Mouse (Mus musculus): ENCODE measurements around the gene Rnf212b. TPM values are rescaled to one million over a fixed set of nuclear protein-coding genes. Genes with fewer than 3 reads are reported as not detected.

Gene Rnf212b
- total and polyA plus RNA-seq, 3 experiments = not detected

GRCm38 (mm10) chr14:54884022-54884712 lies 70.2 kb downstream of the Rnf212b start:
- H3K4me1 ChIP-seq (ENCODE audit: control insufficient read depth in 1 of 2, insufficient read depth in 2 of 2) = no peaks in the 10 kb centered on the region
- no peaks in the 10 kb centered on the region for H3K9me3 ChIP-seq (replicated peaks; ENCODE audit: low read length)
- no peak overlapping the region for H3K4me2 ChIP-seq (ENCODE audit: insufficient read depth, low read depth, poor library complexity, severe bottlenecking)
- H3K79me2 ChIP-seq (replicated peaks; ENCODE audit: control insufficient read depth, extremely low read depth, insufficient read depth, poor library complexity, severe bottlenecking) = no peaks in the 10 kb centered on the region
- dilution Hi-C loops (cut with MboI; ENCODE audit: extremely low pct_ligation_motif_present, extremely low pct_unique_long_range_greater_than_20kb, low sequenced_read_pairs) = no loop called here
- in situ Hi-C loops (cut with MboI; ENCODE audit: low pct_ligation_motif_present, low pct_unique_long_range_greater_than_20kb, low sequenced_read_pairs) = no loop called here
- peaks cover 9% of the 10 kb centered on the region for H3K27me3 ChIP-seq (replicated peaks)
- no peak for DNase-seq (ENCODE audit: extremely low read depth)
- peak overlapping the region in 2 of 3 experiments; percentile 33 to 40 for H3K4me3 ChIP-seq (replicated peaks in 1 of 3; ENCODE audit: low read depth in 2 of 3, low read length in 2 of 3, poor library complexity in 1 of 3)
- no peak overlapping the region for H3K27ac ChIP-seq (ENCODE audit: insufficient read depth, low read depth)
- peaks cover 0 to 2% of the 10 kb centered on the region in 2 experiments for H3K36me3 ChIP-seq (replicated peaks in 1 of 2; ENCODE audit: control insufficient read depth in 1 of 2, insufficient read depth in 1 of 2, low read length in 1 of 2)
- H3K9ac ChIP-seq (ENCODE audit: insufficient read depth, low read depth) = no peak overlapping the region
- TF ChIP-seq GABPA (IDR thresholded peaks at IDR 0.05; ENCODE audit: insufficient replicate concordance, low read depth, low read length) (no peak), USF2 (conservative IDR thresholded peaks at IDR 0.05; ENCODE audit: low read depth, low read length) (no peak), ZMIZ1 (IDR thresholded peaks at IDR 0.05; ENCODE audit: low read depth, low read length) (no peak), KAT2A (IDR thresholded peaks at IDR 0.05; ENCODE audit: insufficient replicate concordance, low read length) (no peak), TBP (conservative IDR thresholded peaks at IDR 0.05; ENCODE audit: low read depth, low read length) (no peak), BHLHE40 (IDR thresholded peaks at IDR 0.05; ENCODE audit: low read depth, low read length) (no peak), POLR2AphosphoS2 (IDR thresholded peaks at IDR 0.05; ENCODE audit: low read depth, low read length) (no peak), ZKSCAN1 (IDR thresholded peaks at IDR 0.05; ENCODE audit: borderline replicate concordance, low read depth, low read length) (no peak), E2F4 (IDR thresholded peaks at IDR 0.05; ENCODE audit: insufficient replicate concordance, low read depth, low read length) (no peak), PAX5 (IDR thresholded peaks at IDR 0.05; ENCODE audit: low read length) (no peak), ZNF384 (IDR thresholded peaks at IDR 0.05; ENCODE audit: low read depth, low read length) (no peak), MAFK (IDR thresholded peaks at IDR 0.05; ENCODE audit: insufficient replicate concordance, low read length) (no peak), UBTF (IDR thresholded peaks at IDR 0.05; ENCODE audit: low read depth, low read length) (no peak), NRF1 (IDR thresholded peaks at IDR 0.05; ENCODE audit: low read depth, low read length) (no peak), IRF4 (IDR thresholded peaks at IDR 0.05; ENCODE audit: low read depth, low read length) (no peak), MAX (IDR thresholded peaks at IDR 0.05; ENCODE audit: low read length) (no peak), RCOR1 (conservative IDR thresholded peaks at IDR 0.05; ENCODE audit: low read depth, low read length) (no peak), SIN3A (IDR thresholded peaks at IDR 0.05; ENCODE audit: low read length) (no peak), ZC3H11A (IDR thresholded peaks at IDR 0.05; ENCODE audit: low read depth, low read length) (no peak), CTCF (conservative IDR thresholded peaks at IDR 0.05 in 1 of 2, IDR thresholded peaks at IDR 0.05 in 1 of 2; ENCODE audit: low read depth in 2 of 2, low read length in 2 of 2) (no peak)

- Histone ChIP-seq H3K27ac (ENCODE audit: insufficient read depth, low read depth) (no peak overlapping the region), H3K36me3 (replicated peaks in 1 of 2; ENCODE audit: control insufficient read depth in 1 of 2, insufficient read depth in 1 of 2, low read length in 1 of 2) (peaks cover 0 to 2% of the 10 kb centered on the region in 2 experiments), H3K4me3 (replicated peaks in 1 of 3; ENCODE audit: low read depth in 2 of 3, low read length in 2 of 3, poor library complexity in 1 of 3) (no peak overlapping the region), H3K79me2 (replicated peaks; ENCODE audit: control insufficient read depth, extremely low read depth, insufficient read depth, poor library complexity, severe bottlenecking) (no peaks in the 10 kb centered on the region), H3K4me1 (ENCODE audit: control insufficient read depth in 1 of 2, insufficient read depth in 2 of 2) (no peaks in the 10 kb centered on the region), H3K9me3 (replicated peaks; ENCODE audit: low read length) (no peaks in the 10 kb centered on the region), H3K9ac (ENCODE audit: insufficient read depth, low read depth) (no peak overlapping the region), H3K27me3 (replicated peaks) (peaks cover 9% of the 10 kb centered on the region), H3K4me2 (ENCODE audit: insufficient read depth, low read depth, poor library complexity, severe bottlenecking) (no peak overlapping the region)
- TF ChIP-seq MXI1 (IDR thresholded peaks at IDR 0.05; ENCODE audit: low read depth, low read length) (no peak), JUN (IDR thresholded peaks at IDR 0.05; ENCODE audit: insufficient read depth, low read depth, low read length) (no peak), ZC3H11A (IDR thresholded peaks at IDR 0.05; ENCODE audit: low read depth, low read length) (no peak), ZNF384 (IDR thresholded peaks at IDR 0.05; ENCODE audit: low read depth, low read length) (no peak), ZKSCAN1 (IDR thresholded peaks at IDR 0.05; ENCODE audit: borderline replicate concordance, low read depth, low read length) (no peak)
- DNase-seq (ENCODE audit: extremely low read depth) = no peak
- dilution Hi-C loops (cut with MboI; ENCODE audit: extremely low pct_ligation_motif_present, extremely low pct_unique_long_range_greater_than_20kb, low sequenced_read_pairs) (no loop called here), in situ Hi-C loops (cut with MboI; ENCODE audit: low pct_ligation_motif_present, low pct_unique_long_range_greater_than_20kb, low sequenced_read_pairs) (no loop called here)
These were observed 71.4 kb downstream of the Rnf212b start for GRCm38 (mm10) chr14:54885309-54885708.

All from CH12.LX (cell line).